Mouse (Mus musculus) testis, adult 2 months (tissue): Measurements from ENCODE around the gene Tead2. TPM values are rescaled to one million over a fixed set of nuclear protein-coding genes. Genes with fewer than 3 reads are reported as not detected.

Experiments used
- H3K27ac ChIP-seq: fragments of 200-500 bp; 2 replicates; pipeline ENCODE4 v1.5.1; 2012; ENCODE audit warnings: low read depth, low read length; ENCODE audit not compliant: control insufficient read depth, insufficient read depth
- H3K27me3 ChIP-seq: fragments of 200-500 bp; 2 replicates; pipeline ENCODE4 v1.6.1; 2012; ENCODE audit warnings: mild to moderate bottlenecking, low read length, moderate library complexity; ENCODE audit not compliant: control insufficient read depth, insufficient read depth
- H3K36me3 ChIP-seq: fragments of 200-500 bp; 2 replicates; pipeline ENCODE4 v1.6.1; 2012; ENCODE audit warnings: mild to moderate bottlenecking, low read length; ENCODE audit not compliant: control insufficient read depth, insufficient read depth
- H3K4me1 ChIP-seq: fragments of 200-500 bp; 2 replicates; pipeline ENCODE4 v1.6.1; 2012; ENCODE audit warnings: low read length; ENCODE audit not compliant: control insufficient read depth, insufficient read depth
- H3K4me3 ChIP-seq: fragments of 200-500 bp; 2 replicates; pipeline ENCODE4 v1.5.1; 2012; ENCODE audit warnings: low read depth, mild to moderate bottlenecking, low read length, moderate library complexity, mixed read lengths; ENCODE audit not compliant: control insufficient read depth
- CTCF ChIP-seq: fragments of 200-500 bp; IDR thresholded peaks from 2 replicates; pipeline ENCODE4 v1.5.1; 2012; ENCODE audit warnings: low read depth, mild to moderate bottlenecking, inconsistent platforms, low read length, moderate library complexity; ENCODE audit not compliant: control insufficient read depth, insufficient read depth, insufficient replicate concordance
- POLR2A ChIP-seq: fragments of 200-500 bp; IDR thresholded peaks from 2 replicates; pipeline ENCODE4 v1.6.1; 2012; ENCODE audit warnings: low read depth, mild to moderate bottlenecking, inconsistent platforms, low read length, moderate library complexity; ENCODE audit not compliant: control insufficient read depth
- polyA plus RNA-seq: library from polyadenylated mRNA; depleted of rRNA; stranded (reverse); fragments of >200 nt; gene quantifications from 2 replicates; pipeline ENCODE4 v1.2.3, GENCODE M21; 2012; rRNA removed

The Tead2 gene
- polyA plus RNA-seq, 1 experiment = 60.2 TPM

DNA sequence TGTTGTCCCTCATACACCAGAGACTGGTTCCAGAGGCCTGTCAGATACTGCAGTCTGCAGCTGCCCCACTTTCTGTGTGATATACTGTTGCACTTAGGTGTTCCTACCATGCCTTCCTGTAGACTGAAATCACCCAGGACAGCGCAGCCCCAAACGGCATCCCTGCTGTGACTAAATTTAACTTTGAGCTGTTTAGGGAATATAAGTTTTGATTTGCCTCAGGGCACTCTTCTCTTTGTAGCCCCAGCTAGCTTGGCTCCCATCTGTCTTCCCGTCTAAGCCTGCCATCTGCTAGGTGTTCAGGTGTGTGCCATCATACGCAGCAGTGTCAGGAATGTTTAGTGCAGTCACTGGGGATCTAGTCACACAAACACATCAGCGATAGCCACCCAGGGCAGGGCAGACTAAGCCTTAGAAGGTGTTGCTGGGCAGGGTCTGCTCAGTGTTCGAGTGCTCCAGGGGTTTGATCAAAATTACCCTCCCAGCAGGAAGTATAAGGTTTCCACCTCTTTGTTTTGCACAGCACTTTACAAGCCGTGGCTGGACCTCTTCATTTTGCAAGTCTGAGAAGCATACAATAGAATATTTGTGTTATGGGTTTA lies 47.6 kb downstream of the Tead2 start:
- Histone ChIP-seq H3K27ac (no peak overlapping the region), H3K4me3 (no peak overlapping the region), H3K27me3 (no peaks in the 10 kb centered on the region), H3K36me3 (no peaks in the 10 kb centered on the region), H3K4me1 (no peaks in the 10 kb centered on the region)
- TF ChIP-seq POLR2A (no peak), CTCF (no peak)

DNA sequence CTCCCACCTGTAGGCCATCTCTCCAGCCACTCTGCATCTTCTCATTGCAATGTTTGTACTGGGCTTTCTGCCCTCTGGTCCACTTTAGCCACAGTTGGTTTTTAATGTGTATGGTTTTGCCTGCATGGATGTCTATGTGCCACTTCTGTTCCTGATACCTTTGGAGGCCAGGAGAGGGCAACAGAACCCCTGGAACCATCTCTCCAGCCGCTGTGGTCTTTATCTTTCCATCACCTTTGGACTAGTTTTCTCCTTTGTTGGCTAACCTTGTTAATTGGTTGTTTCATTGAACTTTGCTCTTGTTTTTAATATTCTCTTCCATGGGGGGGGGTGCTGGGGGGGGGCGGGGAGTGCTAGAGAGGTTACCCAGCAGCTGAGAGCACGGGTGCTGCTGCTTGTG lies 48.8 kb downstream of the Tead2 start:
- Histone ChIP-seq H3K4me1 (no peaks in the 10 kb centered on the region), H3K27ac (no peak overlapping the region), H3K36me3 (no peaks in the 10 kb centered on the region), H3K27me3 (no peaks in the 10 kb centered on the region), H3K4me3 (no peak overlapping the region)
- no peak for TF ChIP-seq POLR2A
- no peak for TF ChIP-seq CTCF

DNA sequence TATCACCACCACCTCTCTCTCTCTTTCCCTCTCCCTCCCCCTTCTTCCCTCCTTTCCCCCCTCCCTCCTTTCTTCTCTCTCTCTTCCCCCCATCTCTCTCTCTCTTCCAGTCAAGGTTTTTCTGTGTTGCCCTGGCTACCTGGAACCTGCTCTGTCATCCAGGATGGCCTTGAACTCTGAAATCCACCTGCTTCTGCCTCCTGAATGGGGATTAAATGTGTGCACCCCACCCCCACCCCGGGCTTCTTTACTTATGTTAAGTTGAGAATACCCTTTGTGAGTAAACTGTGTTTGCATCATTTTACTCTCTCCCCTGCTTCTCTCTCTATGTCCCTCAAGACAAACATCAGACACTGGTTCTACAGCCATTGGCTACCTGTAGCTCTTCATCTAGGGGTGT lies 50.0 kb downstream of the Tead2 start:
- Histone ChIP-seq H3K4me1 (no peaks in the 10 kb centered on the region), H3K36me3 (no peaks in the 10 kb centered on the region), H3K27ac (no peak overlapping the region), H3K4me3 (no peak overlapping the region), H3K27me3 (no peaks in the 10 kb centered on the region)
- TF ChIP-seq CTCF (no peak), POLR2A (no peak)

DNA sequence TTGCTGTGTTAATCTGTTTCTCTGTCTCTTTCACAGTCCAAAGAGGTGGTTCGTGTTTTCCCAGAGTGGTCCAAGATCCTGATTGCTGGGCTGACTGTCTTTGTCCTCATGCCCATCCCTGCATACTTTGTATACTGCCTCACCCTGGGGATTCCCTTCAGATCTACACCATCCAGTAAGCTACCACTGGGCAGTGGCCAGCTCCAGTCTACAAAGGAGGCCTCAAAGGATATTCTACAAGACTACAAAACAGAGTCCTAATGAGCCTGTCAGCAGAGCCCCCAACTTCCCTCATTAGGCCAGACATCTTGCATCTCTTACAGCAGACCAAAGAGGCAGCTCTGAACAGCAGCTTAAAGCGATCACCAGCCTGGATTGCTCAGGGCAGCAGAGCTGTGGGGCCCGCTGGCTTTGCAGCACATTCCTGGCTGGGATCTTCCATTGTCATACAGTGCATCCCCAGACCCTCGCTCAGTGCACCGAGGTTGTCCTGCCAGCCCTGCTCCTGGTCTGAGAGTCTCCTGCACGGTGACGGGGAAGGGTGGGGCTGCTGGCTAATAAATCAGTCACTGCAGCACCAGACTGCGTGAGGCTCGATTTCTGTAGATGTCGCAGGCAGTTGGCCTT lies 57.3 kb downstream of the Tead2 start:
- H3K4me1 ChIP-seq = no peaks in the 10 kb centered on the region
- H3K4me3 ChIP-seq = no peak overlapping the region
- H3K27me3 ChIP-seq = no peaks in the 10 kb centered on the region
- peaks cover 3% of the 10 kb centered on the region; the same call in 1 of the 2 replicates for H3K36me3 ChIP-seq
- TF ChIP-seq POLR2A (no peak), CTCF (no peak)
- no peak overlapping the region for H3K27ac ChIP-seq

DNA sequence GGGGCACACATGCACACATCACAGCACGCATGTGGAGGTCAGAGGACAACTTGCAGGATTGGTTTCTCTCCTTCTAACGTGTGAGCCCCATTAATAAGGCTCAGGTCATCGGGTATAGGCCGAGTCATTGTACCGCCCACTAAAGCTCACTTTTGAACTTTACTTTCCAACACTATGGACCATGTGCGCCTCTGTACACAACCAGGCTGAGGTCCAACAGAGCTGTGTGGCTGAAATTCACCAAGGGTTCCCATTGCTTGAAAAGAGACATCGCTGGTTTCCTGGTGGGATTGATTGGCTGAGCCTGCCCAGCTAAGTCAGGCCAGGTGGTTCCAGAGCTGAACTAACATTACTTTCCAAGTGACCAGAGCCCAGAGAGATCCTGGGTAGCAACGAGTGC lies 58.1 kb downstream of the Tead2 start:
- no peak overlapping the region for H3K27ac ChIP-seq
- no peak for TF ChIP-seq POLR2A
- no peak for TF ChIP-seq CTCF
- peaks cover 3% of the 10 kb centered on the region; the same call in 1 of the 2 replicates for H3K36me3 ChIP-seq
- no peaks in the 10 kb centered on the region for H3K4me1 ChIP-seq
- H3K4me3 ChIP-seq = no peak overlapping the region
- no peaks in the 10 kb centered on the region for H3K27me3 ChIP-seq

DNA sequence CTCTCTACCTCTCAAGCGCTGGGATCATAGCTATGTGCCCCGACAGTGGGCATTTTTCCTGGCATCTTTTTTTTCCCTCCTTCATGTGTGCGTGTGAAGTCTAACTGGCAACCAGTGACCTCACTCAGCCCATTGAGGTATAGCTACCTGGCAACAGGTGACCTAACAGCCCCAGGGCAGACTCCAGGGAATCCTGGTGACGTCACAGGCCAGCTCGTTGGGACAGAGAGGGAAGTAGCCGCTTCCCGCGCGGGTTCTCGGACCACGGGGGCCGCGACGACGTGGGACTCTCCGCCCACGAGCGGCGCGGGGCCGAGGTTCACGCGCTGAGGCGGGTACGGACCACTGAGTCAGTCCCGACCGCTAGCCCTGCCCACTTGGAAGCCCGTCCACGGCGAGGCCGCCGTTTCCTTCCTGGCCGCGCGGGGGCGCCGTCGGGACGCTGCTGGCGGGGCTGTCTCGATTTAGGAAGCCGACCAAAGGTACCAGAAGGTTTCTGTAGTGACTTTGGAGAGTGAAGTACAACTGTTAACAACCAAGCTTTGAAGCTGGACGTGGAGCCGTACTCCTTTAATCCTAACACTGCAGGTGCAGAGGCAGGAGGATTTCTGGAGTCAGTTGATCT lies 61.7 kb downstream of the Tead2 start, which contains the start of gene Slc6a21:
Gene Slc6a21, plus strand, starts transcription at position 378 of the 625 bp plus-strand sequence.
- peak within 1 kb of the TSS; percentile 98 for H3K4me3 ChIP-seq
- H3K27me3 ChIP-seq = no peaks in the 10 kb centered on the region
- TF ChIP-seq CTCF = peak; percentile 85
- TF ChIP-seq POLR2A = peak; percentile 73
- H3K36me3 ChIP-seq = peaks cover 3% of the 10 kb centered on the region; the same call in 1 of the 2 replicates
- H3K27ac ChIP-seq = peak within 1 kb of the TSS; percentile 95
- no peaks in the 10 kb centered on the region; the same call in 1 of the 2 replicates for H3K4me1 ChIP-seq

Other genes starting within 250 kb of the Tead2 start
- gene Cpt1c, start 240.9 kb upstream of the Tead2 start, polyA plus RNA-seq = 137 and 148 TPM in 2 replicates
- 59.6 and 60.1 TPM in 2 replicates for gene Prmt1, start 229.2 kb upstream of the Tead2 start, polyA plus RNA-seq
- gene Irf3, start 218.1 kb upstream of the Tead2 start, polyA plus RNA-seq = 108 and 114 TPM in 2 replicates
- 85.4 and 93.5 TPM in 2 replicates for gene Bcl2l12, start 217.0 kb upstream of the Tead2 start, polyA plus RNA-seq
- gene Scaf1, start 199.4 kb upstream of the Tead2 start, polyA plus RNA-seq = 25.1 and 27.4 TPM in 2 replicates
- 43.4 and 44.2 TPM in 2 replicates for gene Rras, start 197.8 kb upstream of the Tead2 start, polyA plus RNA-seq
- 3.4 and 3.5 TPM in 2 replicates for gene Prr12, start 162.9 kb upstream of the Tead2 start, polyA plus RNA-seq
- gene Nosip, start 153.3 kb upstream of the Tead2 start, polyA plus RNA-seq = 115 and 123 TPM in 2 replicates
- 27.3 and 27.9 TPM in 2 replicates for gene Prrg2, start 153.1 kb upstream of the Tead2 start, polyA plus RNA-seq
- gene Rcn3, start 123.5 kb upstream of the Tead2 start, polyA plus RNA-seq = 10.4 and 16.3 TPM in 2 replicates
- 5.4 and 5.8 TPM in 2 replicates for gene Fcgrt, start 111.9 kb upstream of the Tead2 start, polyA plus RNA-seq
- gene Rps11, start 91.3 kb upstream of the Tead2 start, polyA plus RNA-seq = 169 and 192 TPM in 2 replicates
- 859 and 869 TPM in 2 replicates for gene Rpl13a, start 87.0 kb upstream of the Tead2 start, polyA plus RNA-seq
- 0.06 and 0.41 TPM in 2 replicates for gene Gm45713, start 79.5 kb upstream of the Tead2 start, polyA plus RNA-seq
- gene Flt3l, start 79.3 kb upstream of the Tead2 start, polyA plus RNA-seq = 3.8 and 3.9 TPM in 2 replicates
- gene Pih1d1, start 61.5 kb upstream of the Tead2 start, polyA plus RNA-seq = 258 and 295 TPM in 2 replicates
- 12.8 and 13.4 TPM in 2 replicates for gene Aldh16a1, start 61.2 kb upstream of the Tead2 start, polyA plus RNA-seq
- 33.5 and 34.1 TPM in 2 replicates for gene Slc17a7, start 51.8 kb upstream of the Tead2 start, polyA plus RNA-seq
- gene Gfy, start 36.2 kb upstream of the Tead2 start, polyA plus RNA-seq = 3.9 and 5.4 TPM in 2 replicates
- gene Pth2, start 34.8 kb upstream of the Tead2 start, polyA plus RNA-seq = 21.9 and 28.2 TPM in 2 replicates
- gene Ccdc155, start 10.9 kb upstream of the Tead2 start, polyA plus RNA-seq = 78.3 and 81.9 TPM in 2 replicates
- 1,273 and 1,348 TPM in 2 replicates for gene Dkkl1, start 3.6 kb upstream of the Tead2 start, polyA plus RNA-seq
- 78.0 and 87.4 TPM in 2 replicates for gene Cd37, start 23.4 kb downstream of the Tead2 start, polyA plus RNA-seq
- gene Slc6a16, start 25.3 kb downstream of the Tead2 start, polyA plus RNA-seq = 76.9 and 81.4 TPM in 2 replicates
- gene Slc6a21, start 61.8 kb downstream of the Tead2 start, polyA plus RNA-seq = 785 and 851 TPM in 2 replicates
- gene Trpm4, start 118.0 kb downstream of the Tead2 start, polyA plus RNA-seq = 52.2 and 54.8 TPM in 2 replicates
- 0.10 and 0.22 TPM in 2 replicates for gene Hrc, start 119.5 kb downstream of the Tead2 start, polyA plus RNA-seq
- gene Ppfia3, start 151.3 kb downstream of the Tead2 start, polyA plus RNA-seq = 1.1 and 1.2 TPM in 2 replicates
- gene Lin7b, start 154.8 kb downstream of the Tead2 start, polyA plus RNA-seq = 5.7 and 7.3 TPM in 2 replicates
- gene Snrnp70, start 180.0 kb downstream of the Tead2 start, polyA plus RNA-seq = 180 and 202 TPM in 2 replicates
- 0.99 and 1.1 TPM in 2 replicates for gene Kcna7, start 189.9 kb downstream of the Tead2 start, polyA plus RNA-seq
- gene Ntf5, start 197.9 kb downstream of the Tead2 start, polyA plus RNA-seq = 0.19 and 0.25 TPM in 2 replicates
- gene Lhb, start 205.1 kb downstream of the Tead2 start, polyA plus RNA-seq = 32.8 and 38.1 TPM in 2 replicates
- 1.7 and 2.3 TPM in 2 replicates for gene Gys1, start 219.1 kb downstream of the Tead2 start, polyA plus RNA-seq
- 173 and 197 TPM in 2 replicates for gene Ruvbl2, start 222.3 kb downstream of the Tead2 start, polyA plus RNA-seq
- 152 and 188 TPM in 2 replicates for gene Ftl1, start 244.1 kb downstream of the Tead2 start, polyA plus RNA-seq